Mouse (Mus musculus): ENCODE measurements around the gene Actl7b. TPM values are rescaled to one million over a fixed set of nuclear protein-coding genes. Genes with fewer than 3 reads are reported as not detected.

The Actl7b gene
- polyA plus RNA-seq (2015; fragmentation: Illumina TruSeq; extraction: RNeasy Lipid Tissue Mini Kit (QIAGEN cat#74804); ENCODE audit: low read depth, low replicate concordance), result not detected

GRCm38 (mm10) chr4:56741041-56741493, at the start of gene Actl7b:
Actl7b (minus strand) TSS chr4:56741443.

DNA sequence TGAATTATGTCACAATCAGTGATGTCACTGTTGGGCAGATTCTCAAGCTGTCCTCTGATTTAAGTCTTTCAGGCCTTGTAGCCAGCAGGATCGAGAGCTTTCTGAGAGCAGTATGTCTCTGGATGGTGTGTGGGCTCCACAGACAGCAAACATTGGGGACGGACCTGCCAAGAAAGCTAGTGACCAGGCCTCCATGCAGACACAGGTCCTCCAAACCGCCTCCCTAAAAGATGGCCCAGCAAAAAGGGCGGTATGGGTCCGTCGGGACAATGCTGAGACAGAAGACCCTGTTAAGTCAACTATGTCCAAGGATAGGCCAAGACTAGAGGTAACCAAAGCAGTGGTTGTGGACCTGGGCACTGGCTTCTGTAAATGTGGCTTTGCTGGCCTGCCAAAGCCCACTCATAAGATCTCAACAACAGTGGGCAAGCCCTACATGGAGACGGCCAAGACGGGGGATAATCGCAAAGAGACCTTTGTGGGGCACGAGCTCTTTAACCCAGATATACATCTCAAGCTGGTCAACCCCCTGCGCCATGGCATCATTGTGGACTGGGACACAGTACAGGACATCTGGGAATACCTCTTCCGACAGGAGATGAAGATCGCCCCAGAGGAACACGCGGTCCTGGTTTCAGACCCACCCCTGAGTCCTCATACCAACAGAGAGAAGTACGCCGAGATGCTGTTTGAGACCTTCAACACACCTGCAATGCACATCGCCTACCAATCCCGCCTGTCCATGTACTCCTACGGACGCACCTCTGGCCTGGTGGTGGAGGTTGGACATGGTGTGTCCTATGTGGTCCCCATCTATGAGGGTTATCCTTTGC, 2.3 kb upstream of the Actl7b start, which contains the start of gene Actl7a:
TSS of gene Actl7a (plus strand) at position 51 of the 833 bp plus-strand sequence.

DNA sequence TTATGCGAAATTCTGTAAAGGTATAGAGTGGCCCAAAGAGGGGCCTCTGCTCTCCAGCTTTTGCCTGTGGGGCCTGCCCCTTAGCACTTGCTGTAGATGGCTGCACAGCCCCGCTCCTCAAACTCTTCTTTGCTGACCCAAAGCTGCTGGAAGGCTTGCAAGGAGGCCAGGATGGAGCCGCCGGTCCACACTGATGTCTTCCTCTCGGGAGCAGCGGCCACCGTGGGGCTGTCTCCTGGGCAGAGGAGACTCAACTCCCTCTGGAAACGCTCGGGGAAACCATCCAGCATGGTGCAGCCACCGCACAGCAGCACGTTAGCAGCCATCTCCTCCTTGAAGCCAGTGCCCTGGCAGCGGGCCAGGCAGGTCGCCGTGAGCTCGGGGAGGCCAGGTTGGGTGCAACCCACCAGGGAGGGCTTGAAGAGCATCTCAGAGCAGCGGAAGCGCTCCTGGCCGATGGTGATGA, 1.2 kb downstream of the Actl7b start, which contains the start of gene Gm26657:
TSS of gene Gm26657 (plus strand) at position 51 of the 466 bp plus-strand sequence.

Other genes with a start within 250 kb of the Actl7b start
- gene Gm26657, start 1.4 kb downstream of the Actl7b start, polyA plus RNA-seq (2015; fragmentation: Illumina TruSeq; extraction: RNeasy Lipid Tissue Mini Kit (QIAGEN cat#74804); ENCODE audit: low read depth, low replicate concordance), result not detected
- not detected for gene Actl7a, start 2.0 kb upstream of the Actl7b start, polyA plus RNA-seq (2015; fragmentation: Illumina TruSeq; extraction: RNeasy Lipid Tissue Mini Kit (QIAGEN cat#74804); ENCODE audit: low read depth, low replicate concordance)
- 62.1 TPM for gene Elp1, start 60.9 kb upstream of the Actl7b start, polyA plus RNA-seq (2015; fragmentation: Illumina TruSeq; extraction: RNeasy Lipid Tissue Mini Kit (QIAGEN cat#74804); ENCODE audit: low read depth, low replicate concordance)
- gene Fam206a, start 60.9 kb upstream of the Actl7b start, polyA plus RNA-seq (2015; fragmentation: Illumina TruSeq; extraction: RNeasy Lipid Tissue Mini Kit (QIAGEN cat#74804); ENCODE audit: low read depth, low replicate concordance), result 13.4 TPM
- gene Ctnnal1, start 123.7 kb upstream of the Actl7b start, polyA plus RNA-seq (2015; fragmentation: Illumina TruSeq; extraction: RNeasy Lipid Tissue Mini Kit (QIAGEN cat#74804); ENCODE audit: low read depth, low replicate concordance), result 19.0 TPM
- gene Tmem245, start 206.0 kb upstream of the Actl7b start, polyA plus RNA-seq (2015; fragmentation: Illumina TruSeq; extraction: RNeasy Lipid Tissue Mini Kit (QIAGEN cat#74804); ENCODE audit: low read depth, low replicate concordance), result 15.0 TPM
- gene Frrs1l, start 248.9 kb upstream of the Actl7b start, polyA plus RNA-seq (2015; fragmentation: Illumina TruSeq; extraction: RNeasy Lipid Tissue Mini Kit (QIAGEN cat#74804); ENCODE audit: low read depth, low replicate concordance), result 130 TPM

Measured in brain, adult 10 weeks (tissue).